Mouse (Mus musculus) neutrophil, adult 59 days (primary cell): ENCODE measurements around the gene Slc25a5. TPM values are rescaled to one million over a fixed set of nuclear protein-coding genes. Genes with fewer than 3 reads are reported as not detected.

Experiments
- total RNA-seq, 2 experiments: library from RNA; stranded (reverse); gene quantifications; 1 replicate in 1 of 2; 2 replicates in 1 of 2; pipeline ENCODE4 v1.2.4; 2023

Slc25a5 gene
- 100 to 1,000 TPM; 287 to 314 TPM for total RNA-seq

GRCm38 (mm10) chrX:36795424-36796162 lies at the start of gene Slc25a5:
Gene Slc25a5, plus strand, starts transcription at chrX:36795651.

Other genes with a start within 250 kb of the Slc25a5 start
- 10 to 100 TPM; 16.3 to 16.7 TPM for gene Pgrmc1, start 197.4 kb upstream of the Slc25a5 start, total RNA-seq
- under 1 TPM; 0.53 to 0.75 TPM for gene Akap17b, start 150.3 kb upstream of the Slc25a5 start, total RNA-seq
- 1 to 10 TPM; 1.9 to 2.2 TPM for gene Slc25a43, start 52.0 kb upstream of the Slc25a5 start, total RNA-seq
- gene Ube2a, start 78.2 kb downstream of the Slc25a5 start, total RNA-seq, result 10 to 100 TPM; 59.3 to 71.7 TPM
- 10 to 100 TPM; 24.7 to 27.5 TPM for gene C330007P06Rik, start 78.5 kb downstream of the Slc25a5 start, total RNA-seq
- gene Nkrf, start 107.2 kb downstream of the Slc25a5 start, total RNA-seq, result 1 to 10 TPM; 2.8 to 2.9 TPM
- gene Sept6, start 196.1 kb downstream of the Slc25a5 start, total RNA-seq, result 10 to 100 TPM; 22.5 to 27.0 TPM